Mouse (Mus musculus): Measurements from ENCODE around the gene Ywhah.

The Ywhah gene

GRCm38 (mm10) chr5:33018561-33019425 is at the start of gene Ywhah:
Gene Ywhah, plus strand, starts transcription at chr5:33018816.
- ATAC-seq (ENCODE audit: low TSS enrichment): peak; percentile 71

DNA sequence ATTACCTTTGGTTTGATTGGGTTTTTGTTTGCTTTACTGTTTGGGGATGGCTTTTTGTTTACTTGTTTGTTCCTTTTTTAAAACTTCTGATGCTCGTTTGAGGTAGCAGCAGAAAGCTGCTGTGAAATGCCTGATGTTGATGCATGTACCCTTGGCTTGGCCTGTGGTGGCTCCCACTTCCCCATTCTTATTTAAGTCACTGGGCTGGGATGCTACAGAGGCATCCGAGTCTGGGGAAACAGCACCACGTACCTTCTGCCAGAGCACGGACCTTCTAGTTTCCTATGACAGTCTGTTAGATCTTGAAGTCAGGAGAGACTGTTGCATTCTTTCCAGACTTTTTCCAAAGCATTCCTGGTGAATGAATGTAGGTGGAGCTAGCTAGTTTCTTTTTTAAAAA is 42.1 kb upstream of the Ywhah start:
- ATAC-seq (ENCODE audit: low TSS enrichment): peak; percentile 55

DNA sequence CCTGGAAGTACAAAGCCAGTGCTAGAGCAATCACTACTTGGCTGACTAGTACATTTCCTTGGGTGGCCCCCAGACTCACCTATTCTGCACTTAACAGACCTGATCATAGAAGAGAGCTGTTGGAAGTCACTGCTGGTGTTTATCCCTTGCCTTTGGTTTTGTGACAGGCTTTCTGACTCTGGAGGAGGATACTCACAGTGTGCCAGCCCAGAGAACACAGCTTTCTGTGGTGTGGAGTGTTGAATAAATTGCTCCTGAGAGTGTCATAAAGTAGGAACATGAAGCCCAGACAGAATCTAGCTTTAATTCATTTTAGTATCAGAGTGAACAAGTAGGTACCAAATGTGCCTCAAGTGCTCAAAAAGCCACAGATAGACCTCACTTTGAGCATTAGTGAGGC is 41.4 kb upstream of the Ywhah start:
- peak; percentile 83 for ATAC-seq (ENCODE audit: low TSS enrichment)

DNA sequence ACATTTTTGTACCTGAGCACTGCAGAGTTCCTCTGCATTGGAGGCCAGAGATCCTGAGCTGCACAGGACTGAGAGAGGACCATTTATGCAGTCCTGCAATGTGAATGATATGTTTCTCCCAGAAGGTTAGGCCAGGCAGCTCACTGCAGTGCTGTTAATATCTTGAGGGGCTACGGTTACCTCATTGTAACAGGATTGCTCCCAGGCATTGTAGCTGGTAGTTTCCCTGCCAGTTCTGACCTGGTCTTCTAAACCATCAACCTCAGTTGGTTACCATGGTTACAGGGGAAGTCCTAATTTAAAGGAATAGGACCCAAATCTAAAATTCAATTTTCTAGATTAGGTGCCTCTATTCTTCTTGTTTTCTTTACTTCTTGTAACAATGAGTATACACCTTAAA is 33.2 kb upstream of the Ywhah start:
- no peak for ATAC-seq (ENCODE audit: low TSS enrichment)

GRCm38 (mm10) chr5:32987873-32988272 is 30.7 kb upstream of the Ywhah start:
- no peak for ATAC-seq (ENCODE audit: low TSS enrichment)

- peak; percentile 62 for ATAC-seq (ENCODE audit: low TSS enrichment)
These were observed 28.5 kb upstream of the Ywhah start for GRCm38 (mm10) chr5:32989959-32990640.

DNA sequence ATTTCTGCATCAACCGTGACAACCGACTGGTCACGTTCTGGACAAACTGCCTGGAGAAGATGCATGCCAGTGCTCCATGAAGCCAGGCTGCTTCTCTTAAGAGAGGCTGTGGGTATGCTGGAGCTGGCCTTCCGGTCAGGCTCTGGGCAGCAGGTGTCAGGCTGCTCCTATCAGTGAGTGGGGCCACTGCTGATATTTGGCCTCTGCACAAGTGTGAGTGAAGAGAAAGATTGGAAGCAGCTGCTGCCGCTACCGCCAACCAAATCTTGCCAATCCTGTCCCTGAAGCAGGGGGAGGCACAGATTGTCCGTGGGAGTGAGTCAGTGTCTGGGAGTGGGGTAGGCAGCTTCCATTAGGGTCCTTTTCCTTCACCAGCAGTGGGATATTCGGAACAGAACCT is 27.5 kb upstream of the Ywhah start:
- peak; percentile 14; the same call in 1 of the 2 replicates for ATAC-seq (ENCODE audit: low TSS enrichment)

DNA sequence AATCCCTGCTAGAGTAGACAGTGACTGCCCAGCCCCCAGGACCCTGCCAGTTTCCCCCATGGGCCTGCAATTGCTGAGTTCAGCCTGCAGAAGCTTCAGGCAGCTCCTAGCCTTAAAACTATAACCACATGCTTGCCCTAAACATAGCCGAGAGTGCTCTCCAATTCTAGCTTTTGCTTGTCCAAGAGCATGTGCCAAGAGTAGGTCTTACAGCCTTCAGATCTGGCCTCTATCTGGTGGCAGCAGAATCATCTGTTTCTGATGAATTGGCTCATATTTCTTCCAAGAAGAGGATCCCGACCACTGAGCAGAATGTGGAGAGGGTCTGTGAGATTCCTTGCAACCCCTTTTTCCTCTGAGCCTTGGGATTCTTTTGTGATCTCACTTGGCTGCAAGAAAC is 24.1 kb upstream of the Ywhah start:
- no peak for ATAC-seq (ENCODE audit: low TSS enrichment)

DNA sequence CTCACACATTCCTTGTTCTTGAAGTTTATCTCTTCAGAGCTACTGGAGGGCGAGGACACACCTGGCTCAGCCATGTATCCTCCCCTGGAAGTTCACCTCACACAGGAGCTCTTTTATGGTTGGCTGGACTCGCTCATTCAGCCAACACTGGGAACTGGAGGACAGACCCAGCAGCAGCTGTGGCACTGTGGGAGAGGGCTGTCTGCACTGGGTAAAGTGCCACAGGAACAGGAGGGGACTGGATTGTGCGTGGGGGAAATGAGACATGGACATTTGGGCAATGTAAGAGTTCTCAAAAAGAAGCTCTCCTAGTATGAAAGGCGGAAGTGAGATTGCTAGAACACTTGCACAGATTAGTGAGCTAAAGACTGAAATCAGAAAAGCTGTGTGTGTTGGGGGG is 22.9 kb upstream of the Ywhah start:
- ATAC-seq (ENCODE audit: low TSS enrichment): peak; percentile 11; the same call in 1 of the 2 replicates

GRCm38 (mm10) chr5:32996560-32996959 is 22.1 kb upstream of the Ywhah start:
- ATAC-seq (ENCODE audit: low TSS enrichment): no peak

DNA sequence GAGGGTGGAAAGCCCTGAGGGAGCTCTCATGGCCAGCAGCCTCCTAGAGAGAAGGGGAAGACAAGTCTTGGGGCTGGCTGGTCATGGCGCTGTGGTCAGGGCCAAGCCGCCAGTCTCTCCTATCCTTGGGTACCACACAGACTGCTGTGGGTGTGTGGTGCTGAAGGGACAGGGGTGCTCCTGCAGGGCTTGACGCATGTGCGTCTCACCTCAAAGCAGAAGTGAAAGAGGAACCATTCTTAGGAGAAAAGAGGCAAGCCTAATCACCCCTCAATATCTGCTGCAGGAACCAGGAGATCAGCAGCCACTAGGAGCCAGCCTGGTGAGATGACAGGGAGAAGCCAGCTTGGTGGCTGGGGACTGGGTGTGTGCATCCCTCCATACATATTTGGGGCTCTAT is 20.9 kb upstream of the Ywhah start:
- ATAC-seq (ENCODE audit: low TSS enrichment): no peak

- no peak for ATAC-seq (ENCODE audit: low TSS enrichment)
These were observed 19.8 kb upstream of the Ywhah start for GRCm38 (mm10) chr5:32998783-32999182.

DNA sequence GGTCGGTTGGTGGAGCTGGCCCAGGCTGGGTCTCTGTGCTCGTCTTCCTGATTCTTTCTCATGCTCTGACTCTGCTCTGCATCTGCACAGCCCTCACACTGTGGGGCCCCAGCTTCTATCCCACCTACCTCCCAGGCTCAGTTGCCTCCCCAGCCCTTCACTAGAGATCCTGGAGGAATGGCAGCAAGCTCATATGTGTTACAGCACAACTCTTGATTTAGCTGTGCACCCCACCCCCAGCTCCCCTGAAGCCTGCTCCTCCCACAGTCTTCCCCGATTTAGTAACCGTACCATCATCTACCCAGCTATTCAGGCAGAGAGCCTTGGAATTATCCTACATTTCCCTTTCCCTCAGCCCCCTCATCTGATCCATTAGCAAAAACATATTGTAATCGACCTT is 17.5 kb upstream of the Ywhah start:
- ATAC-seq (ENCODE audit: low TSS enrichment): peak; percentile 77

- ATAC-seq (ENCODE audit: low TSS enrichment): no peak
These were observed 15.8 kb upstream of the Ywhah start for GRCm38 (mm10) chr5:33002781-33003180.

DNA sequence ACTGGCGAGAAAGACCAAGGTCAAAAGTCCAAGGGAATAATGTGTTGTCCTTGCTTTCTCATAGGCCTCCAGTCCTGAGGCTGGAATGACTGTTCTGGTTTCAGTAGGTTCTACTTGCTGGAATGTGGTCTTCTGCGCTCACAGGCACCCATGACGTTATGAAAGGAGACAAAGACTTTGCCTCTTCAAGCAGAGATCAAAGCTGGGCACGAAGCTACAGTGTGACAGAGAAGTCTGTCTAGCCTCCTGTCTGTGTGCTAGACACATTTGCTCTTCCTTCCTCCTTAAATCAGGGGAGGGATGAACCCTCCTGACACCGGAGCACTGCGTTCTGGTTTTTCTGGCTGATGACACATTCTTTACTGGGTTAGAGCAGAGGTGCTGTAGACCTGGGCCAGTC is 15.1 kb upstream of the Ywhah start:
- ATAC-seq (ENCODE audit: low TSS enrichment): no peak

DNA sequence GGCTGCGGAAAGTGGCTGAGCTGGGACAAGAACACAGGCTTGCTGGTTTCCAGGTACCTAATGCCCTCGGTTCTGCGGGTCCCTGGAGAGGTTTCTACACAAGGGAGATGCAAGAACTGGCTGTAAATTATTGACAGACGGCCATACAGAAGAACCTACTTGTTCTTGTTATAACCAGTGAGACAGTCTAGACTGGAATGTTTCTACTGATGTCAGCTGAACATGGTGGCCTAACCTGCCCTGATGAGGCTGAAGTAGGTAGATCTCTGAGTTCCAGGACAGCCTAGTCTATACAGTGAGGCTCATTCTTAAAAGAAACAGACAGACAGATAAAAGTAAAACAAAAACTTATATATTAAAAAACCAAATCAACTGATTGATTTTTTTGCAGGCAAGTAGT is 14.5 kb upstream of the Ywhah start:
- no peak for ATAC-seq (ENCODE audit: low TSS enrichment)

GRCm38 (mm10) chr5:33005442-33006145 is 13.0 kb upstream of the Ywhah start:
- ATAC-seq (ENCODE audit: low TSS enrichment): peak; percentile 47

DNA sequence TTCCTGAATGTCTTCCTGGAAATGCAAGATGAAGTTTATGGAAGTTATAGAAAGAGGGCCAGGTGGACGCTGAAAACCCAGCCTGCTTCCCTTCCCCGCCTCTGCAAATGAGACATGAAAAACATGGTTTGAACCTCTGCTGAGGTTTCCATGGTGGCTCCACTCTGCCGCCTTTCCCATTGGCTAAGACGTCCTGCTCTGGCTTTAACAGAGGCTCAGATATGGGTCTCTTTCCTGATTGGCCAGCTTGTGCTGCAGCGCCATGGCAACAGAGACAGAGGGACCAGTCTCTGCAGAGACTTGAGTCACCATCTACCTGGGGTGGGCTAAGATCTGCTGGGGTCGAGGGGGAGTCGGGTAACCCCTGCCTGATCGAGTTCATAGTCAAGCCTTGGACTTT is 11.9 kb upstream of the Ywhah start:
- peak; percentile 71 for ATAC-seq (ENCODE audit: low TSS enrichment)

- ATAC-seq (ENCODE audit: low TSS enrichment): no peak
These were observed 11.2 kb upstream of the Ywhah start for GRCm38 (mm10) chr5:33007371-33007770.

DNA sequence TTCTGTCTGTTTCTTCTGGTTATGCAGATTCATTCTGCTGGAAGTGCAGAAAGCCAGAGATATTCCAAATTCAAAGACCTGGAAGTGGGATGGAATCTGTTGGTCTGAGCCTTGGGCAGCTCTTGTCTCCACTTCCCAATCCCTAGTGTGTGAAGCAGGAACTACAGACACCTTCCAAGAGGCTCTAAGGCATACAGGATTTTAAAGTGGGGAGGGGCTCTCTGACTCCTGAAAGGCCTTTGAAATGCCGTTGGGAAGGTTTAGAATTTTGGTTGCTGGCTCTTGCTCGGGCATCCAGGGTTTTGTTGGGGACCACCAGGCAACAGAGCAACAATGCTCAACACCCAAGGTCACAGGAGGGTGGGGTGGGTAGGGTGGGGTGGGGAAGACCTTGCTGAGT is 9.3 kb upstream of the Ywhah start:
- ATAC-seq (ENCODE audit: low TSS enrichment): no peak

- ATAC-seq (ENCODE audit: low TSS enrichment): no peak
These were observed 8.5 kb upstream of the Ywhah start for GRCm38 (mm10) chr5:33009818-33010812.

All from frontal cortex, adult (tissue).